Mouse (Mus musculus): ENCODE measurements around the gene Catsperd. TPM values are rescaled to one million over a fixed set of nuclear protein-coding genes. Genes with fewer than 3 reads are reported as not detected.

Catsperd gene
- polyA plus RNA-seq, 1 experiment from 2014 or later: 0.93 TPM

DNA sequence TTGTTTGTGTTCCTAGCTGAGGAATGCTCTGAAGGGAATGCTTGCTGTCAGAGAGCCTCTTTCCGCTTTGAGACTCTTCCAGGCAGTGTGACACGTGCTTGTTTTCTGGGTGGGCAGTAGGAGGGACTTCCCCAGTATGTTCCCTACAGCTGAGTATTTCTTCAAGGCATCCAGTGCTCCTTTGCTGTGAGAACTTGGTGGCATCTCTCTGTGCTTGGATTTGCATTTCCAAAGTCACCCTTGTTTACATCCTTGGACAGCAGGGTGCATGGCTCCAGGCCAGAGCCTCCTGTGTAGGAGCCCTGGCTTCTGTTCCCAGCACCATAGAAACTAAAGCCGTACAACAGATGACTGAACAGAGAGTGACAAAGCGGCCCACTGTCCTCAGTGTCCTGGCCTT is 80.7 kb downstream of the Catsperd start:
- H3K27ac ChIP-seq (ENCODE audit: low read depth, low read length): no peak overlapping the region
- no peak for ATAC-seq (ENCODE audit: low FRiP score)
- DNase-seq (ENCODE audit: low spot score, missing footprints): no peak

DNA sequence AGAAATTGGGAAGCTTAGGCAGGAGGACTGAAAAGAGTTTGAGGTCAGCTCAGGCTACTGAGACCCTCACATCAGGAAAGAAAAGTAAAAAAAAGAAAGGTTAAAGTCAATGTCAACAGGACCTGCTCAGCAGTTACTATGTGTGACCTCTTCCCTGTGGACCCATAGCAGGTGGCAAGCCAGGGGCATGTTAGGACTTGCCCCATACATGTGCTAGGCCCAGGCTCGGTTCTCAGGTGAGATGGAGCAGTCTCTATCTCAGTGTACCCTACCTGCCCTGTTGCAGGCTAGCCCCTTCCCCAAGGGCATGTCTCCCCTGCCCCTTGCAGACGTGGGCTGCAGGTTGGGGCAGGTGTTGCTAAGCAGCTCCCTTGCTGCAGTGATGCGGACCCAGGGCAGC is 81.8 kb downstream of the Catsperd start:
- WGBS: 89% methylated on average over 3 of the region's 3 CpGs
- H3K27me3 ChIP-seq (ENCODE audit: control insufficient read depth, insufficient read depth, low read length): no peaks in the 10 kb centered on the region
- peaks cover 56% of the 10 kb centered on the region for H3K36me3 ChIP-seq (ENCODE audit: control insufficient read depth, insufficient read depth, low read length)

More for the DNA sequence above, 80.7 kb downstream of the Catsperd start:
- no peaks in the 10 kb centered on the region for H3K9me3 ChIP-seq (ENCODE audit: control insufficient read depth, low read length)
- 82% methylated on average over 4 of the region's 4 CpGs for WGBS
- no peak overlapping the region for H3K4me2 ChIP-seq
- no peaks in the 10 kb centered on the region for H3K27me3 ChIP-seq (ENCODE audit: control insufficient read depth, insufficient read depth, low read length)
- H3K4me1 ChIP-seq (ENCODE audit: control insufficient read depth, insufficient read depth, low read length): no peaks in the 10 kb centered on the region
- peaks cover 64% of the 10 kb centered on the region for H3K36me3 ChIP-seq (ENCODE audit: control insufficient read depth, insufficient read depth, low read length)
- no peak overlapping the region for H3K4me3 ChIP-seq (ENCODE audit: low read depth, low read length)
- H3K9ac ChIP-seq (ENCODE audit: low read length): no peak overlapping the region

More for the DNA sequence above, 81.8 kb downstream of the Catsperd start:
- no peak for ATAC-seq (ENCODE audit: low FRiP score)
- no peak for DNase-seq (ENCODE audit: low spot score, missing footprints)
- no peaks in the 10 kb centered on the region for H3K9me3 ChIP-seq (ENCODE audit: control insufficient read depth, low read length)
- H3K4me2 ChIP-seq: no peak overlapping the region
- H3K9ac ChIP-seq (ENCODE audit: low read length): no peak overlapping the region
- no peaks in the 10 kb centered on the region for H3K4me1 ChIP-seq (ENCODE audit: control insufficient read depth, insufficient read depth, low read length)
- no peak overlapping the region for H3K27ac ChIP-seq (ENCODE audit: low read depth, low read length)
- H3K4me3 ChIP-seq (ENCODE audit: low read depth, low read length): no peak overlapping the region

Other genes with a start within 250 kb of the Catsperd start
- gene Ptprs, start 151.7 kb upstream of the Catsperd start, polyA plus RNA-seq (2014; fragmentation: Nextera tagmentation; extraction: Ambion mirVana): 115 and 125 TPM in 2 replicates
- not detected in 2 replicates for gene Znrf4, start 115.7 kb upstream of the Catsperd start, polyA plus RNA-seq (2014; fragmentation: Nextera tagmentation; extraction: Ambion mirVana)
- 0.45 and 0.58 TPM in 2 replicates for gene Gm20219, start 73.8 kb upstream of the Catsperd start, polyA plus RNA-seq (2014; fragmentation: Nextera tagmentation; extraction: Ambion mirVana)
- gene Safb2, start 43.6 kb upstream of the Catsperd start, polyA plus RNA-seq (2014; fragmentation: Nextera tagmentation; extraction: Ambion mirVana): 45.8 and 46.5 TPM in 2 replicates
- 110 and 113 TPM in 2 replicates for gene Safb, start 43.3 kb upstream of the Catsperd start, polyA plus RNA-seq (2014; fragmentation: Nextera tagmentation; extraction: Ambion mirVana)
- gene 2410015M20Rik, start 18.4 kb upstream of the Catsperd start, polyA plus RNA-seq (2014; fragmentation: Nextera tagmentation; extraction: Ambion mirVana): 182 and 195 TPM in 2 replicates
- gene Rpl36, start 14.7 kb upstream of the Catsperd start, polyA plus RNA-seq (2014; fragmentation: Nextera tagmentation; extraction: Ambion mirVana): 1,209 and 1,332 TPM in 2 replicates
- 44.6 and 48.9 TPM in 2 replicates for gene Lonp1, start 1.3 kb upstream of the Catsperd start, polyA plus RNA-seq (2014; fragmentation: Nextera tagmentation; extraction: Ambion mirVana)
- gene Ranbp3, start 45.2 kb downstream of the Catsperd start, polyA plus RNA-seq (2014; fragmentation: Nextera tagmentation; extraction: Ambion mirVana): 108 and 112 TPM in 2 replicates
- gene Ndufa11, start 89.6 kb downstream of the Catsperd start, polyA plus RNA-seq (2014; fragmentation: Nextera tagmentation; extraction: Ambion mirVana): 323 and 337 TPM in 2 replicates
- 13.1 and 15.0 TPM in 2 replicates for gene Vmac, start 89.9 kb downstream of the Catsperd start, polyA plus RNA-seq (2014; fragmentation: Nextera tagmentation; extraction: Ambion mirVana)
- gene Nrtn, start 129.4 kb downstream of the Catsperd start, polyA plus RNA-seq (2014; fragmentation: Nextera tagmentation; extraction: Ambion mirVana): 7.4 and 9.1 TPM in 2 replicates
- 31.5 and 34.6 TPM in 2 replicates for gene Dus3l, start 136.6 kb downstream of the Catsperd start, polyA plus RNA-seq (2014; fragmentation: Nextera tagmentation; extraction: Ambion mirVana)
- gene Prr22, start 142.1 kb downstream of the Catsperd start, polyA plus RNA-seq (2014; fragmentation: Nextera tagmentation; extraction: Ambion mirVana): 0.54 and 1.0 TPM in 2 replicates
- gene Rfx2, start 202.9 kb downstream of the Catsperd start, polyA plus RNA-seq (2014; fragmentation: Nextera tagmentation; extraction: Ambion mirVana): 4.6 and 4.8 TPM in 2 replicates
- gene Acsbg2, start 246.3 kb downstream of the Catsperd start, polyA plus RNA-seq (2014; fragmentation: Nextera tagmentation; extraction: Ambion mirVana): not detected in 2 replicates
- gene 1700061G19Rik, start 247.3 kb downstream of the Catsperd start, polyA plus RNA-seq (2014; fragmentation: Nextera tagmentation; extraction: Ambion mirVana): 0.11 and 0.25 TPM in 2 replicates

Data from midbrain, embryonic 11.5 days (tissue).